Mouse (Mus musculus) spleen, adult 2 months (tissue): ENCODE data around the gene Anp32a. TPM values are rescaled to one million over a fixed set of nuclear protein-coding genes. Genes with fewer than 3 reads are reported as not detected.

ENCODE experiments used
- DNase-seq, 2 experiments: peaks; one replicate each; pipeline versions ENCODE4 v3.0.0 to v3.0.0-alpha.2; 2012 to 2021; ENCODE audit warnings: low spot score in 2 of 2, low read depth in 1 of 2
- H3K27ac ChIP-seq: fragments of 200-500 bp; 2 replicates; pipeline ENCODE4 v1.5.1; 2012; ENCODE audit warnings: low read length, inconsistent platforms; ENCODE audit not compliant: insufficient read depth
- H3K27me3 ChIP-seq: fragments of 200-500 bp; 2 replicates; pipeline ENCODE4 v1.6.1; 2012; ENCODE audit warnings: mild to moderate bottlenecking, moderate library complexity, low read length, inconsistent platforms; ENCODE audit not compliant: control insufficient read depth, insufficient read depth
- H3K36me3 ChIP-seq: fragments of 200-500 bp; 2 replicates; pipeline ENCODE4 v1.6.1; 2012; ENCODE audit warnings: mild to moderate bottlenecking, low read length, inconsistent platforms; ENCODE audit not compliant: control insufficient read depth, insufficient read depth
- H3K4me1 ChIP-seq: fragments of 200-500 bp; 2 replicates; pipeline ENCODE4 v1.6.1; 2011; ENCODE audit warnings: inconsistent platforms; ENCODE audit not compliant: control insufficient read depth, insufficient read depth, insufficient read length
- H3K4me3 ChIP-seq: fragments of 200-500 bp; 2 replicates; pipeline ENCODE4 v1.5.1; 2011; ENCODE audit warnings: mild to moderate bottlenecking, inconsistent platforms; ENCODE audit not compliant: insufficient read depth, insufficient read length; ENCODE audit errors: extremely low read depth
- CTCF ChIP-seq: fragments of 200-500 bp; IDR thresholded peaks from 2 replicates; pipeline ENCODE4 v1.5.1; 2011; ENCODE audit warnings: mild to moderate bottlenecking, inconsistent platforms; ENCODE audit not compliant: insufficient read depth, insufficient read length, insufficient replicate concordance; ENCODE audit errors: extremely low read depth
- WGBS: fragments of 180-500 bp; shearing (Covaris S2); methylation state at CpG from one replicate; pipeline ENCODE4 v1.1.7; 2018; 5-methylcytosine and 5-hydroxymethylcytosine counted together
- polyA plus RNA-seq: library from polyadenylated mRNA; depleted of rRNA; stranded (reverse); fragments of >200 nt; gene quantifications from 2 replicates; pipeline ENCODE4 v1.2.3, GENCODE M21; 2012; rRNA removed

Gene Anp32a
- polyA plus RNA-seq, 1 experiment: 16.2 TPM

GRCm38 (mm10) chr9:62427010-62427409 is 85.9 kb downstream of the Anp32a start:
- no peaks in the 10 kb centered on the region for H3K27me3 ChIP-seq
- no peak overlapping the region for H3K4me3 ChIP-seq
- no peak overlapping the region for H3K27ac ChIP-seq
- peaks cover 8% of the 10 kb centered on the region; the same call in 1 of the 2 replicates for H3K4me1 ChIP-seq
- no peak for DNase-seq
- 71% methylated on average over 8 of the region's 8 CpGs for WGBS
- TF ChIP-seq CTCF: no peak
- no peaks in the 10 kb centered on the region for H3K36me3 ChIP-seq

Other genes with a start within 250 kb of the Anp32a start
- gene Glce, start 218.6 kb upstream of the Anp32a start, polyA plus RNA-seq: 1.1 and 1.4 TPM in 2 replicates
- not detected in 2 replicates for gene Spesp1, start 59.1 kb upstream of the Anp32a start, polyA plus RNA-seq
- 2.7 and 3.5 TPM in 2 replicates for gene Coro2b, start 195.8 kb downstream of the Anp32a start, polyA plus RNA-seq